Mouse (Mus musculus): Measurements from ENCODE around the gene Akap4.

The Akap4 gene

GRCm38 (mm10) chrX:7067219-7067618, at the start of gene Akap4:
Gene Akap4, plus strand, starts transcription at chrX:7067519.
- WGBS, result 100% methylated on average over 1 of the region's 1 CpGs

GRCm38 (mm10) chrX:7041519-7041918, 25.8 kb upstream of the Akap4 start, which contains the start of gene Ccnb3:
Gene Ccnb3, minus strand, starts transcription at chrX:7041619.
- WGBS, result 95% methylated on average over 19 of the region's 19 CpGs

GRCm38 (mm10) chrX:7057634-7058033, 9.7 kb upstream of the Akap4 start:
- WGBS, result 86% methylated on average over 2 of the region's 2 CpGs

GRCm38 (mm10) chrX:7068002-7068401, 683 bp downstream of the Akap4 start:
- 78% methylated on average over 2 of the region's 2 CpGs for WGBS

GRCm38 (mm10) chrX:7079820-7080429, 12.6 kb downstream of the Akap4 start:
- 85% methylated on average over 6 of the region's 6 CpGs for WGBS

- 85% methylated on average over 1 of the region's 1 CpGs for WGBS
Observed at GRCm38 (mm10) chrX:7085878-7086277, 18.6 kb downstream of the Akap4 start.

- WGBS, result 60% methylated on average over 3 of the region's 3 CpGs
Observed at GRCm38 (mm10) chrX:7114885-7115284, 47.6 kb downstream of the Akap4 start.

GRCm38 (mm10) chrX:7121618-7122280, 54.4 kb downstream of the Akap4 start:
- WGBS, result 89% methylated on average over 4 of the region's 4 CpGs

Measured in cerebral cortex, adult 2 months (tissue).